Mouse (Mus musculus): Measurements from ENCODE around the gene Gpr37l1.

GRCm38 (mm10) chr1:135205257-135205656 lies 37.8 kb upstream of the Gpr37l1 start:
- TF ChIP-seq CTCF (IDR thresholded peaks at IDR 0.05; ENCODE audit: borderline replicate concordance, extremely low read depth, insufficient read depth, insufficient read length) (no peak), POLR2A (IDR thresholded peaks at IDR 0.05; ENCODE audit: borderline replicate concordance, extremely low read depth, insufficient read depth, insufficient read length, poor library complexity, severe bottlenecking) (no peak)

All from brain, embryonic 14.5 days (tissue).